ENCODE assay signal across 8 mouse cellular contexts in the genomic region with DNA sequence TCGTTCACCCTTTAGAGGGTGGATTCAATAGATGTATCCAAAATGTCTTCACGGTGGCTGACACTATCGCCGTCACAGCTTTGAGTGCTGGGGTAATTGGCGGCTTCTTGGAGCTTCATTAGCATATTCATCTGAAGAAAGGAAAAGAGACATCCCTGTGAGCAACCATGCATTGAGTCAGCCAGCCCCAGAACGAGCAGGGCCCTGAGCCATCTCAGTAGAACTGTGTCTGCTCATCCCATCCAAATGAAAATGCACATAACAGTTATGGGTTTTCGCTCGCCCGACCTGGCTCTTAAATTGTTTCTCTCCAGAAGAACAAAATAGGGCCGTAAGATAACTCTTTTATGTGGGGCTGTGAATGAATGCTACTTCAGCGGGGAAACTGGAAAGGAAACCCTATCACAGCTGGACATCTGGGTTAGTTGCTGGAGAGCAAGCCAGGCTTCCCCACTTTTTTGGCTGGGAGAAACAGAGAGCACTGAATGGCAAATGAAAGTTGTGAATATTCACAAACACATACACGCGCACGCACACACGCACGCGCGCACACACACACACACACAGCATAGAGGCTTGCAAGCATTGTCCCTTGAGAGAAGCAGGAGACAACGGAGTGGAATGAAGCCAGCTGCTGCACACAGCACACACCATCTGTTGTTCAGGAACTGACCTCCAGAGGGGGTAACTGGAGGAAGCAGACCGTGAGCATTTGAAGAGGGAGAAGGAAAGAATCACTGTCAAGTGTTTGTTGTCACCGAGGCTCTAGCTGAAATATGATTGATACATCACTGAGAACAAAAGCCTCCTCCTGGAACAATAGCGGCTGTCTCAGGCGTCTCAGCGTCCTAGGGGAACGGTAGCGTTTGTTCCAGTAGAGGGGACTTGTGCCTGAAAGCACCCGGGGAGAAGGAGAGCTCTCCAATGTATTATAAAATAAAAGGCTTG.
DNase-seq lines count a peak whose midpoint lies in the region; ATAC-seq lines count a peak whose summit lies in the region.

No protein-coding gene starts in this region.

- H3K9ac ChIP-seq in liver, embryonic 12.5 days = no peak overlapping the region
- H3K9ac ChIP-seq in embryonic facial prominence, embryonic 12.5 days = no peak overlapping the region

- WGBS in liver, embryonic 12.5 days (ENCODE audit: insufficient replicate concordance) = 45% methylated on average over 27 of the region's 27 CpGs
- WGBS in embryonic facial prominence, embryonic 12.5 days = 41% methylated on average over 27 of the region's 27 CpGs

- H3K36me3 ChIP-seq in liver, embryonic 12.5 days = no peaks in the 10 kb centered on the region
- H3K36me3 ChIP-seq in embryonic facial prominence, embryonic 12.5 days = no peaks in the 10 kb centered on the region

- DNase-seq in liver = peak; percentile 6
- peak; percentile 12 to 15 for DNase-seq in heart, adult 9 months (ENCODE audit: low spot score in 2 of 2)
- peak; percentile 70 for DNase-seq in kidney, postnatal 10 days
- DNase-seq in lung, postnatal 14 days = peak; percentile 28
- DNase-seq in right cerebral cortex, adult 2 months (ENCODE audit: low spot score in 2 of 2) = peak; percentile 65 to 68
- DNase-seq in thymus, postnatal 4 days = no peak

- no peak overlapping the region for H3K27ac ChIP-seq in liver, embryonic 12.5 days
- H3K27ac ChIP-seq in embryonic facial prominence, embryonic 12.5 days = no peak overlapping the region

- ATAC-seq in liver, embryonic 12.5 days = no peak
- peak; percentile 79; the same call in 1 of the 2 replicates for ATAC-seq in embryonic facial prominence, embryonic 12.5 days (ENCODE audit: insufficient number of reproducible peaks, insufficient read depth, low FRiP score, low TSS enrichment)

- H3K9me3 ChIP-seq in liver, embryonic 12.5 days (replicated peaks) = no peaks in the 10 kb centered on the region
- H3K9me3 ChIP-seq in embryonic facial prominence, embryonic 12.5 days = no peaks in the 10 kb centered on the region

- H3K4me1 ChIP-seq in liver, embryonic 12.5 days = no peaks in the 10 kb centered on the region
- H3K4me1 ChIP-seq in embryonic facial prominence, embryonic 12.5 days = no peaks in the 10 kb centered on the region

- no peak overlapping the region for H3K4me2 ChIP-seq in liver, embryonic 12.5 days
- H3K4me2 ChIP-seq in embryonic facial prominence, embryonic 12.5 days (replicated peaks) = peak overlapping the region; percentile 43

- H3K27me3 ChIP-seq in liver, embryonic 12.5 days (replicated peaks) = no peaks in the 10 kb centered on the region
- no peaks in the 10 kb centered on the region for H3K27me3 ChIP-seq in embryonic facial prominence, embryonic 12.5 days

- H3K4me3 ChIP-seq in liver, embryonic 12.5 days = no peak overlapping the region
- H3K4me3 ChIP-seq in embryonic facial prominence, embryonic 12.5 days = peak overlapping the region; percentile 12; the same call in 1 of the 2 replicates
